Mouse (Mus musculus) common myeloid progenitor, adult 5-6 weeks (primary cell): ENCODE measurements around the gene Col7a1. TPM values are rescaled to one million over a fixed set of nuclear protein-coding genes. Genes with fewer than 3 reads are reported as not detected.

Experiments used
- ATAC-seq: replicated peaks from 2 replicates; pipeline ENCODE4 v1.8.0; 2016; ENCODE audit warnings: low read depth, mild to moderate bottlenecking, moderate TSS enrichment, inconsistent platforms; ENCODE audit not compliant: poor library complexity, severe bottlenecking
- total RNA-seq: library from RNA; stranded (forward); fragments of 200-1000, 187-1606 nt; gene quantifications from 2 replicates; pipeline ENCODE4 v1.2.3, GENCODE M21; 2017

The Col7a1 gene
- total RNA-seq, 1 experiment from 2014 or later = 0.05 TPM

DNA sequence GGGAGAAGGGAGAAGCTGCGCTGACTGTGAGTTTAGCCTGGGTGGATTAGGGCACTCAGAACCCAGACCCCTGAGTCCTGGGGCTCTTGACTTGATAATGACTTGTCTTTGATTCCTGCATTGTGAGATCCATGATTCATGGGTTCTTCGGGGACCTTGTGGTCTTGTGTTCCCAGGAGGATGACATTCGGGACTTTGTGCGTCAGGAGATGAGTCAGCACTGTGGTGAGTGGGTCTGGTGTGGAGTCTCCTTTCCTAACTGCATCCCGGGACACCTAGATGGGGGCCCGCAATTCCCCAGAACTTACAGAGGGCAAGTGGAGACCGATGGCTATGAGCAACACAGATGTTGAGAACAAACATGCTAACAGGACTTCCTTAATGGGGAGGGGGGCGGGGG lies 29.1 kb downstream of the Col7a1 start:
- no peak for ATAC-seq

- ATAC-seq = no peak
Measured at GRCm38 (mm10) chr9:108983209-108983608, 29.8 kb downstream of the Col7a1 start.

DNA sequence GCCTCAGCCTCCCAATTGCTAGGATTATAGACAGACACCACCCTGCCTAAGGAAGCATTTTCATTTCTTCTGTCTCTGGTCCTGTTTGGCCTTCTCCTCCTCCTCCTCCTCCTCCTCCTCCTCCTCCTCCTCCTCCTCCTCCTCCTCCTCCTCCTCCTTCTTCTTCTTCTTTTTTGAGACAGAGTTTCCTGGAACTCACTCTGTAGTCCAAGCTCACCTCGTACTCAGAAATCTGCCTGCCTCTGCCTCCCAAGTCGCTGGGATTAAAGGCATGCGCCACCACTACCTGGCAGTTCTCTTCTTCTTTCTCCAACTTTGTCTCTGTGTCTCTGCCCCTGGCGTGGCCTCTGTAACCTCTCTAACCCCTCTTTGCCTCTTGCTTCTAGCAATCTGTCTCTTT lies 32.3 kb downstream of the Col7a1 start, which contains the start of gene Ucn2:
Ucn2 (plus strand) TSS at position 301 of the 400 bp plus-strand sequence.
- no peak for ATAC-seq

DNA sequence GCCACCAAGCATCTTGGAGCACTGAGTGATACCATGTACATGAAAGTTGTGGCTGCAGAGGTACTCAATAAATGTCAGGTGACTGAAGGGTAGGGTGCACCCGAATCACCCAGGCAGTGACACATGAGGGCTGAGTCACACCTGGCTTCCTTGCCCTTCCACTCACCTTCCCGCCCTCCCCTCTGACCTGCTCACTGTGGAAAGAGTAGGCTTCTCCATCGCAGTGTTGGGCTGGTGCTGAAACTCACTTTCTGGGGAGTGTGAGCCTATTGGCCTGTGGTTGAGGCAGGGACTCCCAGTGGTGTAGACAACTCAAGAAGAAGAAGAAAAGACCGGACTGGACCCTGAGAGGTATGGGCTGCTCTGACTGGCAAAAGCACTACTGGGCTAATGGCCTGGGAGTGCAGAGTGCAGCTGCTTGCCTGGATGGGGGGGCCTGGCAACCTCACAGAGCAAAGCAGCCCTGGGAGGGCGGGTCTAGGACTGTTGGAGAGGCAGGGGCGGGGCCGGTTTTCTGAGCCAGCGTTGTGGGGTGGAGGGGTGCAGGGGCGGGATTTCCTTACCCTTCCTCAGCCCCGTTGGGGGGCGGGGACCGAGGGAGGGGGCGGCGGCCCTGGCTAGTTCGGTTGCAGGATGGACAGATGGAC lies 34.4 kb downstream of the Col7a1 start:
- no peak for ATAC-seq

- no peak for ATAC-seq
Measured at GRCm38 (mm10) chr9:108989802-108990461, 36.5 kb downstream of the Col7a1 start.

DNA sequence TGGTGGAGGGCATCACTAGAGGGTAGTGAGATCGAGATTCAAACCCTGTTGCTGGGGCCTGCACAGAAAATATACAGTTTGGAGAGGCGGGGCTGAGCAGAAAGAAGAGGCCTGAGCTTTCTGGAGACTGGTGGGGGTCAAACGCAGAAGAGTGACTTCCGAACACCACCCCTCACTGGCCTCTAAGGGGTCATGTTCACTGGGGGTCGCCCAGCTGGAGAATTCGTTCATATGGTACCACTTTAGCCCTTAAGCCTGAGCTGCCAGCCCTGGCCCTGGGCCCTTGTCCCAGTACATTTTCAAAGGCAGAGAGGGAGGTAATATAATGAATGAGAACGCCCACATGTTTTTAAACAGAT lies 37.1 kb downstream of the Col7a1 start:
- ATAC-seq = no peak

- peak; percentile 92 for ATAC-seq
Measured at GRCm38 (mm10) chr9:108991428-108992084, 38.2 kb downstream of the Col7a1 start, which contains the start of gene Pfkfb4. Gene Pfkfb4 (plus strand): TSS chr9:108991778.

DNA sequence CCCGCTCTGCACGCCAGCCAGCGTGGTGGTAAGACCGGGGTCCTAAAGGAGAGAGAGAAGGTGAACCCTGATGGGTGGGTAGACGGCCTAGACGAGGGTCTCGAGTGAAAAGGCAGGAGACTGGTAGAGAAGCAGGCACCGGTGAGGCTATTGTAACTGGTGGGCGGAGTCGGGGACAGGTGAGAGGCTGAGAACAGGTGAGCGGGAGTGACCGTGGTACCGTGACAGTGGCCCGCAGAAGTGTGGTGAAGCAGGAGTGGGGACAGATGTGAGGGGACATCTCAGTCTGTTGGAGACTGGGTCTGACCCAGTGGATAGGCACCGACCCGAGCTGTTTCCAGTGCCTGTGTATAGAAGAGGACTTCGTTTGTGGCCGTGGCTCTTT lies 38.7 kb downstream of the Col7a1 start:
- ATAC-seq = no peak

- ATAC-seq = no peak
Measured at GRCm38 (mm10) chr9:108992620-108993361, 39.4 kb downstream of the Col7a1 start.

DNA sequence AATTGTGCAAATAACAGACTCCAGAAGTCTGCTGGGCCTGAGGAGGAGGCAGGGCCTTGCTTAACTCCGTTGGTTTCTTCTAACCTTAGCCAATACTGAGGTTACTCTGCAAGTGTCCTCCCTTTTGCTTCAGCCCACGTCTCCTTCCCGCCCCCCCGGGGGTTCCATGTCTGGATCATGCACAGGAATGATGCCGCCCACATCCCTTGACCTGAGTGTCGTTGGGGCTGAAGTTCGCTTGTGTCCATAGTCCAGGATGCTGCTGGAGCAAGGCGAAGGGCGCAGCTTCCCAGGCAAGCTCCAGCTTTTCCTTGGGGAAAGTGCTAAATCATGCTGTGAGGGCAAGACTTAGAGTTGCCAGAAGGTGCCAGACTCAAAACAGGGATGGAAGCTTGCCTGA lies 43.0 kb downstream of the Col7a1 start:
- no peak for ATAC-seq

- ATAC-seq = peak; percentile 8
Measured at GRCm38 (mm10) chr9:108998287-108999166, 45.1 kb downstream of the Col7a1 start.

- peak; percentile 68 for ATAC-seq
Measured at GRCm38 (mm10) chr9:108999167-108999526, 45.8 kb downstream of the Col7a1 start.

DNA sequence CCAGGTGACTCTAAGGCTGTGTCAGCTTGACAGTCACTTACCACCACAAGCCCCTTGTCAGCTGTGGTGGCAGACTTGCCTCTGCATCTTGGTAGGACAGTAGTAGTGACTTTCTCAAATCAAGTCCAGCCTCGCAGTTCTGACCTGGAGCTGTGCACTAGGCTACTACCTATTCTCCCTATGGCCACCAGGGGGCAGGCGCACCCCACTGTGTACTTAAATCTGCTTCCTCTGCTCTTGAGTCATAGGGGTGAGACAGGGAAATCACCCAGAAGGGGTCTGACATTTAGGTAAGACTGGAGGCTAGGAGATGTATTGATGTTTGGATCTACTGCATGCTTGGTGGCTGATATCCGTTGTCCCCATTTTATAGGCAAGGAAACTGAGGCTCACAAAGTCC lies 47.3 kb downstream of the Col7a1 start:
- peak; percentile 80 for ATAC-seq

DNA sequence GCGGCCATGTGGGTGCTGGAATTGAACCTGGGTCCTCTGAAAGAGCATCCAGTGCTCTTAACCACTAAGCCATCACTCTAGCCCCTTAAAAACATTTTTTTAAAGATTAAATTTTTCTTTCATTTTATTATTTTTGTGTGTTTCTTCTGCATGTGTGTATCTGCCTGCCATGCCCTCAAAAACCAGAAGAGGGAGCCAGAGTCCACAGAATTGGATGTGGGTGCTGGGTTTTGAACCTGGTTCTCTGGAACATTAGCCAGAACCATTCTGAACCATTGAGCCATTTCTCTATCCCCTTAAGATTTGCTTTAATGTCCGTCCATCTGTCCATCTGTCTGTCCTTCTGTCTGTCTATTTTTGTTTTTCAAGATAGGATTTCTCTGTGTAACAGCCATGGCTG lies 49.8 kb downstream of the Col7a1 start:
- ATAC-seq = 0 out of 2 replicates have a peak, but pooled peaks have one; percentile 30

- no peak for ATAC-seq
Measured at GRCm38 (mm10) chr9:109007025-109007780, 53.8 kb downstream of the Col7a1 start.

- ATAC-seq = no peak
Measured at GRCm38 (mm10) chr9:109008081-109008480, 54.7 kb downstream of the Col7a1 start.

- no peak for ATAC-seq
Measured at GRCm38 (mm10) chr9:109008994-109009635, 55.7 kb downstream of the Col7a1 start.

DNA sequence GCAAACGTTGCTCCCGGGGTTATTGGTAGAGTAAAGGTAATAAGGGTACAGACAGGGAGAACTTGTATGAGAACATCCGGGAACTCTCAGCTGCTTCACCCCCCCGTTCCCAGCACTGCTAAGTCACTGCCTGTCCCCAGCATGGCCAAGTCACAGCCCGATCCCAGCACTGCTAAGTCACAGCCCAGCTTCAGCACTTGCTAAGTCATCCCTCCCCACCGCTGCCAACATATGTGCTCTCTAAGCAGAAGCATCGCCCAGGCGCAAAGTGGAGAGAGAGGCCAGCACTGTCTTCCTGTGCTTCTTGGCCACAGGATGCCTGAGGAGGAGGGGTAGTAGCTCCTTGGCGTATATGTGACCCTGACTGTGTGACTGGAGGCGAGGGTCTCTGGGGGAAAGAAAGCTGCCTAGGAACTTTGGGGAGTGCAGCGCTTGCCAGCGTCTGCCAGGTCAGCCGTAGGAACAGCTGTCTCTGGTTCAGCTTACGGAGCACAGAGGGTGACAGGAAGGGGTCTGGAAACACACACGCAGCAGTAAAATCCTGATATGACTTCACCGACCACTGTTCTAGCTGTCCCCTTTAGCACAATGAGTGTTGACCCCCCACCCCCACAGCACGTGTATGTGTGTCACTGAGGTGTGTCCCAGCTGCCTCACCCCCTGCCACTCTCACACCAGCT lies 56.4 kb downstream of the Col7a1 start:
- peak; percentile 96 for ATAC-seq
